Mouse (Mus musculus): ENCODE data around the gene 9130213A22Rik.

Gene 9130213A22Rik

GRCm38 (mm10) chr11:69073065-69073888 lies 49.1 kb downstream of the 9130213A22Rik start:
- peak; percentile 76 to 86 for DNase-seq

DNA sequence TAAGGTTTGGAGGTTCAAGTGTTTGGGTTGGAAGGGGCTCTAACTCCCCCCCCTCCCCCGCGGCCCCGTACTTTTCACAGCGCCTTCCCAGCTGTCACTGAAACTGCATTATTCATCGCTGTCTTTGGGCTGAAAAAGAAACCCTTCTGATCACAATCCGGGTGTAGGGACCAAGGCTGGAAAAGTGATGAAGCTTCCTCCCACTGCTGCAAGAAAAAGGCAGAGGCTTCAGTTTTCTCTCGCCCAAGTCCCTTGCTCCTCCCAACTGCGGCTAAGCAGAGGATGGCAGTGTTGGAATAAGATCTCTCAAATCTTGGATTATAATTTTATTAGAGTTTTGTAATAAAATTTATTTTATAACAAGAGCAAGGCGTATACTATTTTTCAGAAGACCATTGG lies 49.7 kb downstream of the 9130213A22Rik start:
- DNase-seq: no peak

DNA sequence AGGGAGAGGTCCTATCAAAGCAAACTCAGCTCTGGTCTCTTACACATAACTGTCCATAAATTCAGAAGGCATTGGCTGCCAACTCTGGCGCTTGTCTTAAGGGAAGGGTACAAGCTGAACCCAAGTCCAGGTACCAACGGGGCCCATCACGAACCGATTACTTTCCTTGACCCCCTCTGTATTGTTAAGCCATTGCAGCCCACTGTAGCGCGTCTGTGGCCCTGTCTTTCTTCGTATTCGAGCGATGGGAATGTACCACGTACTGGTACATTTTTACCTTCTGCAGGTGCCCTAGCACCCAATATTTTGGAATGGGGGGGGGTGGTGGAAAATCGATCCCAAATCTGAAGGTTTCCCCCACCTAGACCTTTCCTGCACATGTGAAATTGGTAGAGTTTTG lies 50.2 kb downstream of the 9130213A22Rik start:
- no peak for DNase-seq

DNA sequence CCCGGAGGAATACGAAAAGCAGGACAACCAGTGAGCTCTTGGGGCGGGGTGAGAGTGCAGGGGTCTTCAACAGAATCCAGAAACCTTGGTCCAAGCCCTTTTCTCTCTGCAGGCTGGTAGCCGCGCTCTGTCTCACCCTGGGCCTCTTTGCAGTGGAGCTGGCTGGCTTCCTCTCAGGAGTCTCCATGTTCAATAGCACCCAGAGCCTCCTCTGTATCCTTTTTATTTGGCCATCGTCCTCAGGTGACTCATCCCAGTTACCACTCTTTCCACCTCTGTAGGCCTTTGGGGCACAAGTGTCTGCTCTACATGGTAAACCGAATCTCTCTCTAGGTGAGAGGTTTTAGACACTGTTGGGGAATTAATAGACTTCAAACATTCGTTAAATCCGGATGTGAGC lies 51.1 kb downstream of the 9130213A22Rik start:
- DNase-seq: no peak

- peak; percentile 95 to 96 for DNase-seq
Measured at GRCm38 (mm10) chr11:69070590-69071222, 51.7 kb downstream of the 9130213A22Rik start, which contains the start of gene Tmem107. Tmem107 (plus strand) TSS chr11:69070806.

GRCm38 (mm10) chr11:69070093-69070492 lies 52.3 kb downstream of the 9130213A22Rik start:
- no peak for DNase-seq

Measured in lung, postnatal 4 days (tissue).